Mouse (Mus musculus) large intestine, adult 2 months (tissue): Measurements from ENCODE around the gene Emb. TPM values are rescaled to one million over a fixed set of nuclear protein-coding genes. Genes with fewer than 3 reads are reported as not detected.
"Not testable (repeated sequence)": the region's sequence is repeated elsewhere in the genome, so short reads cannot be mapped to it uniquely, and the experiment has no call there.

Experiments used
- DNase-seq: peaks from one replicate; pipeline ENCODE4 v3.0.0-alpha.2; 2012; ENCODE audit warnings: low read depth, low spot score
- WGBS: fragments of 180-500 bp; shearing (Covaris S2); methylation state at CpG from one replicate; pipeline ENCODE4 v1.1.7; 2018; 5-methylcytosine and 5-hydroxymethylcytosine counted together
- polyA plus RNA-seq: library from polyadenylated mRNA; depleted of rRNA; stranded (reverse); fragments of >200 nt; gene quantifications from 2 replicates; pipeline ENCODE4 v1.2.3, GENCODE M21; 2012; rRNA removed

Emb gene
- polyA plus RNA-seq, result 3.8 and 6.6 TPM in 2 replicates

DNA sequence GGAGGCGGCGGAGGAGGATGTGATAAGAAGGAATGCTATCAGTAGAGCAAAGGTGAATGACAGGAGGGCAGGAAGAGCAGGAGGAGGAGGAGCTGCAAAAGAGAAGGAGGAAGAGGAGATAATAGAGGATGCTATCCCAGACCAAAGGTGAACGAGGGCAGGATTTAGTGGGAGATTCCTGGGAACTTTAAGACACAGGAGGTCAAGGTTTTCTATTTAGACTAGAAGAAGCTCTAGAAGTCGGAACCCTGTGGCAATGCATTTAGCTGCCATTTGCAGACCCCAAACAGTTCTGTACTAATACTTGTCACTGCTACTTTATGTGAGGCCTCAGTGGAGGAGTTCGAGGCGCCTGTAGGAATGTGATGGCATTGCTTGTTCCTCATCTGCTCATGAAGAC lies at the start of gene Emb:
Emb (plus strand) TSS at position 301 of the 400 bp plus-strand sequence.
- WGBS, result 37% methylated on average over 6 of the region's 6 CpGs
- no peak for DNase-seq

DNA sequence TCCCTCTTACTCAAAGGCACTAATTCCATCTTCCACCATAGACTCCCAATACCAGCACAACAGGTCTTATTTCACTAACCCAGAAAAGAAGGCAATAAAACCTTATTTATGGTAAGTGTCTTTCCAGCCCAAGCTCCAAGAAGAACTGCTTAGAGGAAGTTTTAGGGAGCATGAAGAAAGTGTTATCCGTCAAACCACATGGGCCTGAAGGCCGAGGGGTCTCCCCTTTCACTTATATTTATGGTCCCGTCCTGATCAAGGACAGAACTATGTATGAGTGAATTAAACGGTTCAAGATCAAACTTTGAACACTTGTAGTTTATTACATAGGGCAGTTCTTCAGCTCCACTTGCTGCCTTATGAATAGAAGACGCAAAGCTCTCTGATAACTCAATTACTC lies 44.4 kb upstream of the Emb start:
- DNase-seq, result no peak
- WGBS, result 70% methylated on average over 5 of the region's 5 CpGs

DNA sequence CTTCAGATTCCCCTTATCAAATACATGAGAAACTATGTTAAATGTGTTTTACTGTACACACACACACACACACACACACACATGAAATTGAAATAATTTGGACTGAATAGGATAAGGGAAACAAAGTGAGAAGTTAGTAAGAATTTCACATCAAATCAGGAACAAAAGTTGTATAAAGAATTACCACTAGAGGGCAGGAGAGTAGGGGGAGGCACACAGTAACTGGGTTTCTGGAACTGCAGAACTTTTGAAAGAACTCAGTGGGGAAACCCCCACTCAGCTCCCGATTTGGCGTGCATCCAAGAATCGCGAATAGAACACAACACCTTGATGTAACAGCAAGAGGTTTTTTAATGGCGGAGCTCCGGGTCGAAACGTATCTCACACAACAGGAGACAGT lies 43.3 kb upstream of the Emb start:
- 89% methylated on average over 8 of the region's 8 CpGs for WGBS
- DNase-seq, result no peak

DNA sequence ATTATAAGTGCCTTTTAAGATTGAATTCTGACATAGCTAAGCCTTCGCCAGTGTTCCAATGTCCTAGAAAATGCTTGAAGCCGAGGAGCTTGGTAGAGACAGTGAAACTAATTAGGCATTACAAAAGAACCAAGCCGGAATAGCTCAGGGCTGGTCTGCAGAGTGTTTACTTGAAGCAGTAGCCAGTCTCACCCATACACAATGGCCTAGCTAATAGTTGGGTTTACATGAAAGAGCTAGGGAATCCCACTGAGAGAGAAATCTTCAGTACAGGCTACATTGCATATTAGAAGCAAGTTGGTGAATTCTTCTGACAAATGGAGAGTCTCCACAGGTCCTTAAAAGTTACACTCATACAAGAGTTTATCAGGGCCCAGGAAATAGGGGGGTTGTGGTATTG lies 27.4 kb upstream of the Emb start:
- DNase-seq, result not testable (repeated sequence)

DNA sequence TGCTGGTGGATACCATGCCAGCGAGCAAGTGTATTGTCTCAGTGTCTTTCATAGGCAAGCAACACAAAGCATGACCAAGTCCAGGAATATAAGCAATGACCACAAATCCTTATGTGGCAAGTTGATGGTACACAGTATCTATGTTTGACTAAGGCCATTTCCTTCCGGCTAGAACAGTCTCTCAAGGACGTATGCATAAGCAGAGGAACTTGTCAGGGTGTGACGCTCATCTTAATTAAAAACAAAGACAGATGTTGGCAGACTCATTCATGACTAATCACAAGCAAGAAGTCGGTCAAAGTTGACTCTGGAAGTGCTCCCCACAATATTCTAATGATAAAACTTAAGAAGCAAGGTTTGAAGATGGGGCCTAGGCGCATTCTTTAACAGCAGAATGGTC lies 25.0 kb upstream of the Emb start:
- 56% methylated on average over 6 of the region's 6 CpGs for WGBS
- no peak for DNase-seq

More for the DNA sequence above, 27.4 kb upstream of the Emb start:
- WGBS, result 73% methylated on average over 3 of the region's 3 CpGs

DNA sequence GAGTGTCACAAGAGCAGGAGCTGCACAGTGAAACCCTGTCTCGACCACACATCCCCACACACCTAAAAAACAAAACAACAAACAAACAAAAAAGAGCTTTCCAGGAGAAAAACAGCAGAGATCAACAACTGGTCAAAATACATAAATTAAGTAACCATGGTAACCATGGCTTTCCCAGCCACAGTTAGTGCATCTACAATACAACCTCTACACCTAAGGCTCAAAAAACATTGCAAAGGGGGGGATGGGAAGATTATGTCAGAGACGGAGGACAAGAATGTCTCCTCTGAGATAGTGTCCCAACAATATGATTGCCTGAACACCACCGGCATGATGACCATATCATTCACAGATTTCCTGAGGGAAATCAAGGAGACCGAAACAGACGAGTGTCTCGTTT lies 23.0 kb upstream of the Emb start:
- 81% methylated on average over 6 of the region's 6 CpGs for WGBS
- DNase-seq, result no peak

DNA sequence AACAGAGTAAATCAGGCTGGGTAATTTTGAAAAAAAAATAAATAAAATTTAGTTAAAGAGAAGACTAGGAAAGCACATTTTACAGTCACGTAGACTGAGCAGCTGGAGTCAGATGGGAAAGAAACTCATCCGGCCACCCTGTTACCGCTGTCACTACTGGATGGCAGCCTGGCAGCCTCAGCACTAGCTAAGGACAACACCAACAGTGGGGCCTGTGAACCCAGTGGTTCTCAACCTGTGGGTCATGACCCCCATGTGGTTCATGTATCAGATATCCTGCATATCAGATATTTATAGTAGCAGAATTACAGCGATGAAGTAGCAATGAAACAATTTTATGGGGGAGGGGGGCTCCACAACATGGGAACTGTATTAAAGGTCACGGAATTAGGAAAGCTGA lies 16.2 kb upstream of the Emb start:
- no peak for DNase-seq
- WGBS, result 82% methylated on average over 5 of the region's 5 CpGs

DNA sequence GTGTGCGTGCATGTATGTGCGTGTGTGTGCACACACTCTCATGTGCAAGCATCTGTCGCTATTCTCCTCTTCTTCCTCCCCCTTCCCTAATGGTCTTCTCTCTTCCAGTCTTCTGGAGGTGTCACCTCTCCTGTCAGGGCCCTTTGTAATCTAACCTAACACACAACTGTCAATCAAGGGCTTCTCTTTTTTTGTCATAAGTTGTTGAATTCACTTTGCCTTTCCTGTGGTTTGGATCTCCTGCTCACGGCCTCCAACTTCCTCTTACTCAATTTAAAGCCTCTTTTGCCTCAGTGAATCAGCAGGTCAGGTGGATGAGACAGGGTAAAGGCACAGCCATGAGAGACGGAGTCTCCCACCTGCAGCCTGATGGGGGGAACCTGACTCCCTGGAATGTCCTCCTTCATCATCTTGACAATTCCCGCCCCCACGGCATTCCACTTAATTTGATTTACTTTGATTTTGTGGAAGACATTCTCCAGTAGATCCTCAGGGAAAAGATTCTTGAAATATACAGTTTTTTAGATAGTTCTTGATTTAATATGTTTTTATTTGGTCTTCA lies 14.8 kb upstream of the Emb start:
- no peak for DNase-seq
- WGBS, result 60% methylated on average over 7 of the region's 7 CpGs

DNA sequence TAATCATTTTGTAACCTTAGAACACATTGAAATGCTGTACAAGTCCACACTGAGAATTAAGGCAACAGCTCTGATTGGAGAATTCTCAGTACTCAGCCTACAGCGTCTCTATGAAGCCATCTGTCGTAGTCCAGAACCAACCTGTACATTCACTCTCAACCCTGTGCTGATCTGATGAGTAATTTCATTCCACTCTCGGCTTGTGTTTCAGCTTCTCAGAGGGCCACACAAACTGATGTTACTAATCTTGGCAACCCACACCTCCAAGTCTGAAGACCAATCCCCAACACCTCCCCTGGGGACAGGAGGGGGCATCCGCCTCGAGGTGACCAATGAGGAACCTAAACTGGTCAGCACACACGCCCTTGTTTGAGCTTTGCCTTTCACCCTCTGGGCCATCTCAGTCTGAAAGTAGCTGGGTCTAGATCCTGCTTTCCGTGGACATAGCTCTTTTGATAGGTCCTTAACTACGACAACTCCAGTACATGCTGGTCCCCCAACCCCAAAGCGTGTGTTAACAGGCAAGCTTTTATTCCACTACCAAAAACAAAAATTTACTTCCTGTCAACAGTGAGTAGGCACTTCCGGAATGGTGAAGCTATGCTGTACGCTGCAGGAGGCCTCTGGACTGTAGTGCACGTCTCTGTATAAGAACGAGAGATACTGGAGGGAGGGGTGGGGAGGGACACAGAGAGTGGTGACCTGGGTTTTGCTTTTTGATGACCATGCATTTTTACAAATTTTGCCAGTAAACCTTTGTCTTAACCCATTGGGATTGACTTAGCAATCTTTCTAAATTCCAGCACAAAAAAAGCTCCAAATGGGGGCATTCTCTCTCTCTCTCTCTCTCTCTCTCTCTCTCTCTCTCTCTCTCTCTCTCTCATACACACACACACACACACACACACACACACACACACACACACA lies 12.5 kb upstream of the Emb start:
- WGBS, result 75% methylated on average over 13 of the region's 13 CpGs
- DNase-seq, result no peak

DNA sequence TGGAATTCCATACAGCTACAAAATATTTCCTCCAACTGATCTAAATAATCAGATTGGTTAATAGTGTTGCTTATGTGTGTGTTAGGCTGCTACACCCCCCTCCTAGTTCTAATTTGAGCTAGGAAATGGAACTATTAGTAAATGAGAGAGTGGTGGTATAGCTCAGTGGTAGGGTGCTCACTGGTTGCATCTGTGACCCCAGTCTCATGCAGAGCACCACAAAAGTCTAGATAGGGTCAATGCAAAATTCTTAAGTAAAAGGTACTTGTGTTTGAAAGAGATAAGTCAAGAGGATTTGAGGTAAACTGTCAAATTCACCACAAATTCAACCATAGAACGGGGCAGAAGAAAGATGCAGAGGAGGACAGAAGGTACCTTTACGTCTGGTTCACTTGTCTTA lies 10.7 kb upstream of the Emb start:
- no peak for DNase-seq
- WGBS, result 92% methylated on average over 2 of the region's 2 CpGs

DNA sequence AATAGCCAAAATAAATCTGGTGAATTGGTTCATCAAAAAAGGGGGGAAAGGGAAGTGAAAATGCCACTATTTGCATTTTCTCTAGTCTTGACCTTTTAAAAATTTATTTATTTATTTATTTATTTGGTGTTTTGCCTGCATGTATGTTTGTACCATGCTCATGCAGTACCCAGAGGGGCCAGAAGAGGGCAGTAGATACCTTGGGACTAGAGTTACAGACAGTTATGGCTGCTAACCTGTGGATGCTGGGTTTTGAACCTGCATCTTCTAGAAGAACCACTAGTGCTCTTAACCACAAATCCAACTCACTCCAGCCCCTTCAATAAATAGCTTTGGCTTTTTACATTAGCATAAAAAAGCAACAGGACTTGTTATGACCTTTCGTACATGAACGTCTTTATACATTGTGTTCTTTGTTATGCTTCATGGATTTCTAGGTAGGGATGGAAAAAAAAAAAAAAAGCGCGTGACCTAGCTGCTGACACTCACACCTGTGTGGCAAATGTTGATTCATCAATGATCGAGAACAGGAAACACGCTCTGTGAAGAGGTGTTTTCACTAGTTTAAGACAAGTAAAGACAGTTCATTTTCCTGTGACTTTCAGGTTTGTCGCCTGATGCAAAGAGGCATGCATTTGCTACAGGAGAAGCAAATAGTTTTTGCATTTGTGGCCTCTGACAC lies 9.8 kb upstream of the Emb start:
- DNase-seq, result peak; percentile 4
- 88% methylated on average over 7 of the region's 7 CpGs for WGBS

DNA sequence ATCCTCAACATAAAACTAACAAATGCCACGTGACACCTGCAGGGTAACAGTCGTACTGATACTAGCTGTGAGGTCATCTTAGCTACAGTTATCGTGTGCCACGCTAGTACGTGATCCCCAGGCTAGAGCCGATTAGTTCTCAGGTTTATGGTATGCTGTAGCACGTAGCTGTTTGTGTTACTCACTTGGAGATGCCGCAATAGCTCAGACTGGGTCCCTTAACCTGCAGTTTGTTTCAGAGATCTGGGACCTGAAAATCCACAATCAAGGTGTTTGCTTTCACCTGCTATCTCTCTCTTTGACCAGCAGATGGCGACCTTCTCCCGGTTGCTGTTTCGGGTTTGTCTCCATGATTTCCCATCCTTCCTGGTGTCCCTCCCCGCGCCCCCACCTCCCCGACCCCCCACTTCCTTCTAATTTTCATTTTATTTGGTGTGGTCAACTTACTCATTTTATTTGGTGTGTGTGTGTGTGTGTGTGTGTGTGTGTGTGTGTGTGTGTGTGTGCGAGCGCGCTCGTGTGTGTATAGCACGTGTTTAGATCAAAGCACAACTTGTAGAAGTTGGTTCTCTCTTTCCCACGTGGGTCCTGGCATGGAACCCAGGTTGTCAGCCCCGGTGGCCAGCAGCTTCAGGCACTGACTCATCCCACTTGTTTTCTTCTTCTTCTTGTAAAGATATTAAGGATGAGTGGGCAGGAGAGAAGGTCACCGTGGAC lies 5.4 kb upstream of the Emb start:
- DNase-seq, result no peak
- 44% methylated on average over 22 of the region's 22 CpGs for WGBS

DNA sequence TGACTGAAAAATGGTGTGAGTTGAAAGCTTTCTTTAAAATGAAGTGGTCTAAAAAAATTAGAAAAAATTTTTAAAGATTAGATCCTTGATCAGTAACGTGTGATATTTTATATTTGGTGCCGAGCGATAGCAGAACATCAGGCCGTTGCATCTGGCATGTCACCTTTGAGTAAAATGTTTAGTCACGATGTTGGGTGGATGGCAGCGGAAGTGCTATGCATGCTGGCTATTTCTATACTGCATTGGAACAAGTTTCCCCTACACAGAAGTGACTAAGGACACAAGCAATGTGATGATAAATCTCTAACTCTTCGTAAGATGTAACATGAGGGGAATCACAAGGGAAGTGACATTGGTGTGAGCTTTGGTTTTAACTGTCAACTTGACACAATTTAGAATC lies 3.7 kb upstream of the Emb start:
- DNase-seq, result no peak
- WGBS, result 92% methylated on average over 7 of the region's 7 CpGs

DNA sequence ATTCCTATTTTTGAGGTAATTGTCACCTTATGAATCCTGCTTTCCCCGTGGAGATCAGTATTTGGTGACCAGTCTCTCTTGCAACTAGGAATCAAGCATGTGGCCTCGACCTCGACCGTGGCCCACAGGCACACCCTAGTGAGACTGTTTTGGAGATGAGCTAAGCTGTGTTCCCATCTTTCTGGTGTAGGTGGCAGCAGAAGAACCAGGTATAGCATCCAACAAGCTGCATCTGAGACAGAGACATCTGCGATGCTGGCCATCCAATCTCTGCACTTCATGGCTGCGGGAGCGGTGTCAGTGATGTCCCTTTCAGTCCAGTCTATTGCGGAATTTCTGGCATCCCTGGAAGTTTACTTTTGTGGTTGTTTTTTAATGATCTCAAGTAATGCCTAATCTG lies 2.3 kb upstream of the Emb start:
- WGBS, result 79% methylated on average over 8 of the region's 8 CpGs

DNA sequence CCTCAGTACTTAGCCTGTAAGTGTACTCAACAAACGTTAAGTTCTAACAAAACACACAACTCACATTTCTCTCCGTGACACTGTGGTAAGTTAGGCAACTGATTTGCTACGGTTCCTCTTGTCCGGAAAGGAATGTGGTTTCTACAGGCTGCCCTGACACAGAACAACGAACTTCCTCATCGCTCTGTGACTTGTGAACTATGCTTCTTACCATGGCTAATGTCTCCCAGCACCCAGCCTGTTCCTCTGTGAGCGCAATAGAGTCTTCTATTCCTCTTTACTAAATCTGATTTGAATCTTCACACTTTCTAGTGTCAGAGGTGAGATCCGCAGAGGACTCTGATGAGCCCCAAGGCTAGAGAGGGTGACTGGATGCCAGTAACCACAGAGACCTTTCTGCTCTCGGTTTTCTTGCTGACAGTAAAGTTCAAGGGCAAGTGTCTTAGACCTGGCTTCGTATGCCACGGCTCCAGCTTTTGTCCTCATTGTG lies 3.1 kb downstream of the Emb start:
- DNase-seq, result no peak
- WGBS, result 35% methylated on average over 11 of the region's 11 CpGs

More for the DNA sequence above, 2.3 kb upstream of the Emb start:
- no peak for DNase-seq

DNA sequence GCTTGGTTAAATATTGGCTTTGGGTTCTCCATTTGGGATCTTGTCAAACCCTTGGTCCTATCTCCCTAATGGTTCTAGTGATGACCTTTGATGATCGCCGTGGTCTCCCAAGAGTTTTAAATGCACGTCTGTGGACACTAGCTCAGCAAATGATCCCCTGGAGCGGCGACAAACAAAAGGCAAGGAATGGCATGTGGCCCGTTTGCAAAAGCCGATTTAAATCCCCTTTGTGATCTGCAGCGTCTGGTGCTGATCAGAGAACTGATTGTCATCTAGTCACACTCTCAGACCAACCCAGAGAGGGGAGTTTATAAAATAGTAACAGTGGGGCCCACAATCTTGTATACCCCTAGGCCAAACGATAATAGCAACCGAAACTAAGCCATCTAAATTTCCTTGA lies 7.1 kb downstream of the Emb start:
- DNase-seq, result no peak
- WGBS, result 25% methylated on average over 10 of the region's 10 CpGs

DNA sequence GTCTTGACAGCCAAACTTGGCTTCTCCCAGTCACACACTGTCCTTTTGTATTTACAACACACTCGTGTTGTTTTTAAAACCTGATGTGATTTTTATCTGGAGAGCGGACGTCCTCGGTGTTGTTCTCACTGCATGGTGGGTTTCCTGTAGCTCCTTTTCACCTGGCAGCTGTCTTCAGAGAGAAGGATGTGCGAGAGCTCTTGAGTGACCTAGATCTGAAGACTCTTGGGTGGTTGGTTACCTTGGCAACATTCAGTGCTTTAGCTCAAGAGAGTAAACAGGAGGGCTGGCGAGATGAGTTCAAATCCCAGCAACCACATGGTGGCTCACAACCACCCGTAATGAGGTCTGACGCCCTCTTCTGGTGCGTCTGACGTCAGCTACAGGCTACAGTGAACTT lies 7.8 kb downstream of the Emb start:
- no peak for DNase-seq

DNA sequence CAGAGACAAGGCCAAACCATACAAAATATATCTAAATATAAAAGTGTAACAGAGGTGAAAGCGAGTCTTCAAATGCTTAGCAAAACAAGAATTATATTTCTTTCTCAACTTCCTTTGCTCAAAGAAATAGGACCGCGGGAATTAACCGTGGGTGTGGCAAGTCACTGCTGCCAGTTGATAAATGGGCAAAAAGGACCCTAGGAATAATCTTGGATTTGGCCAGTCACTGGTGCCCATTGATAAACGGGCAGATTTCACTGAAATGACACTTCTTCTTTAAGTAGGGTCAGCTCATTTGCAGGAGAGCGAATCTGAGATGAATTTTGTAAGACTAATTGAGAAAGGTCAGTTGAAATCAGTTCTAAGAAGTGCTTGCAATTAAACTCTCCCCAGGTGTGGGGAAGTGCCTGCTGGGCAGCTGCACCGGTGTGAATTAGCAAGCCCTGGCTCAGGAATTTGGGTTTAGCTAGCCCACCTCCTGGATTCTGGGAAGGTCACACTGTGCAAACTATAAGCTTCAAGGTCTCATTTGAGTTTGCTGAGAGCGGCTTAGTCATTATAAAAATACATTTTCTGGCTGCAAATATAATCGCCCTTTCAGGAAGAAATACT lies 8.5 kb downstream of the Emb start:
- no peak for DNase-seq

More for the DNA sequence above, 7.8 kb downstream of the Emb start:
- WGBS, result 30% methylated on average over 10 of the region's 10 CpGs

DNA sequence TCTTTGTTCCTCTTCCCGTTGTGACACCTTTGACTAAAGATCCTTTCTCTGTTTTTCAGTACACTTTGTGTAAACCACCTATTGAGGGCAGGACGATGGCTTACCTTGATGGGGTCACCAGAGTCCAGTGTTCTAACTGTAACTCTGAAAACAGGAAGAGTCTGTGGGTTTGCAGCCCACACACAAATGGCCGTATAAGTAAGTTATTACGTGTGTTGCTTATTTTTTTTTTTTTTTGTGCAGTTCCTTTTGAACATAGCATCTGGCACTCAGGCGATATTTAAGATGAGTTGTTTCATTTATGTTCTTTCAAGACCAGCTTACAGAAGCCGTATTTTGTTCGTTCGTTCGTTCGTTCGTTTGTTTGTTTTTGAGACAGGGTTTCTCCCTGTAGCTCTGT lies 9.3 kb downstream of the Emb start:
- 44% methylated on average over 11 of the region's 11 CpGs for WGBS
- DNase-seq, result no peak

More for the DNA sequence above, 8.5 kb downstream of the Emb start:
- WGBS, result 28% methylated on average over 9 of the region's 9 CpGs
